Mouse (Mus musculus): Measurements from ENCODE around the gene Cdrt4.

Cdrt4 gene

DNA sequence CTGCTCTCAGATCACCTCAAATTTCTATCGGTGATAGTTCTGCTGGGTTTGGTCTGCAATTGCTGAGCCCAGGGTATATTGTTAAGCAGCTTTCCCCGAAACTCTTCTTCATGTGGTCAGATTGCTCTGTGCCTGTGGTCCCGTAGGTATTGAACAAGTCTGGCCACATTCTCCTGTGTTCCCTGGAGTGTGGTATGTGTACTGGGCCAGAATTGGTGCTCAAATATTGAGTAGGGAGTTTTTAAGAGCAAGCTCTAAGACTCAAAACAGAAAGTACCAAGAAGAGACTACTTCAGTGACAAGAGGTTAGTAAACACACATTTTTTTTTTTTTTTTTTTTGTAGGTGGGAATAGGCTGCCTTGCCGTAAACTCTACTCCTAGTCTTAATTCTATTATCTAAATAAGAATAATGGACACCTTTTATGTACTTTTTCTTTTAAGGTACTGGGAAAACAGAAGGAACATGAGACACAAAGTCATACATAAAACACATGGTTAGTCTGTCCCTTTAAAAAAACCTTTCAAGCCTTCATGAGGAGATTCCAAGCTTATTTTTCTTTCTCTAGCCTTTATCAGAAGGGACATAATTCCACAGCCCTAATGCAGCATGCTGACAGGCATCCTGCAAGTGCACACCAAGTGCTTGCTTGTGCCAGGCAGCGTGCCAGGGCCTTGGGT, 46.2 kb downstream of the Cdrt4 start:
- DNase-seq = no peak

DNA sequence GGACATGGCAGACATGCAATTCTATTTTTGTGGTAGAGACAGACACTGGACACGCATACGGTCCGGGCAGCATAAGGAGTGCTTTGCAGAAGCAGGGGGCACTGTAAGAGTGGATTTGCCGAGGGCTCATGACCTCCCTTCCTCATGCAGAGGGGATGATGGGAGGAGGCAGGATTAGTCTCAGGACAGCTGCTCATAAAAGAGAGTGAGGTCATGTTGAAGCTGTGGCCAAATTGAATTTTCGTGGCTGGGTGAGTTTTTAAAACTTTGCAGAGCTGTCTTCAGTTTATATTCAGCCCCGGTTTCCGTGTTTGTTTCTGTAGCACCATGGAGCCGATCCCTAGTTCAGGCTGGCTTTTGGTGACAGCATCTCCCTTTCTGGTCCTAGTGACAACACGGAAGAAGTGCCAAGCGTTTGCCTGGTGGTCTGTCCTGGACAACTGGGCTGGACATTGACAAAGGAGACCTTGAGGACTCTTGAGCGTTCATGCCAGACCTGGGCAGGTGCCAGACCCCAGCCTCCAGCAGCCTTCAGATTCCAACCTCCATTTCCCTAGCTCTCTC, 46.8 kb downstream of the Cdrt4 start:
- peak; percentile 18 for DNase-seq

- no peak for DNase-seq
These were observed 49.1 kb downstream of the Cdrt4 start for GRCm38 (mm10) chr11:63000126-63000525.

DNA sequence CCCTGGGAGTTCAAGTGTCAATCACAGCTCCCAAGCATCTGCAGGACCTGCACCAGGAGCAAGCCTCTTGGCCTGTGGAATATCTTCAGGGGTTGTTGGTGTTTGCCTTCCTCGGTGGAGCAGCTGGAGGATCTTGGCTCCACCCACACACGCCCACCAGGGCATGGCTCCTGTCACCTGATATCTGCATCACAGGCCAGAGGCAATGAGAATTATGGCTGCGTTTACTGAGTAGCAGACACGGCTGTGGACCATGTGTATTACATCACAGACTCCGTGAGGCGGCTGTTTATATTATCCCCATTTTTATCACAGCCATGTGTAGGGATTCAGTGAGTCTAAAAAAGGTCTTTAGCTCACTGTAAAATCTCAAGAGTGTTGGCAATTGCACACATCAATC, 53.6 kb downstream of the Cdrt4 start:
- DNase-seq = no peak

DNA sequence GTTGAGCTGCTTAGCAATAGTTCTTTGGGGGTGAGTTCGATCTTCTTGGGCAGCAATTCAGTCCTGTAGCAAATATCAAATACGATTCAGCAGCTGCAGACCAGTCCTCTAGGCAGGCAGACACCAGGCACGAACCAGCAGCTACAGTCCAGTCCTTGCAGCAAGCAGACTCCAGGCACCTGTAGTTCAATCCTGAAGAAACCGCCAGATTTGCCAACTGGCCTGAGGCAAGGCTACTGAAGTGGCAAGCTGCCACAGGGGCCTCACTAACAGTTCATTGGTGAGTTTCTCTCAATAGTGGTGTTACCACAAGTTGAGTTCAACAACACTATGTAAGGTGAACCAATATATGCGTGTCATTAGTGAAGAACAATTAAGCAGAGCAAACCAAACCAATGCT, 56.4 kb downstream of the Cdrt4 start:
- no peak for DNase-seq

DNA sequence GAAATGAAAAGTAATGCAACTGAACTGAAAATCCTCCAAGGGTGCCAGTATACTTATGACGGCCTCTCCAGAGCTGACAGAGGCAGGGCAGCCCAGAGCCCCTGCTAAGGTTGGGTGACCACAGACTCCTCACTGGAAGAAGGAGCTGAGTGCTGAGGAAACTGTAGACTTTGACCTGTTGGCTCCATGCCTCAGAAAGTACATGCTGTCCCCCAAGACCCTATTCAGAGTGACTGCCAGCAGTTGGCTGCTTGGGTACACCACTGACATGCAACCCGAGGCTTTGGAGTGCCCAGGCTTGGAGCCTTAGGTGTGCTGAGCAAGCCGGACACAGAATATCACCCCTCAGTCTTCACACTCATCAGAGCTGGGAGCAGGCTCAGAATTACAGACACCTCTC, 57.0 kb downstream of the Cdrt4 start:
- peak; percentile 23 for DNase-seq

- no peak for DNase-seq
These were observed 58.8 kb downstream of the Cdrt4 start for GRCm38 (mm10) chr11:63009761-63010160.

DNA sequence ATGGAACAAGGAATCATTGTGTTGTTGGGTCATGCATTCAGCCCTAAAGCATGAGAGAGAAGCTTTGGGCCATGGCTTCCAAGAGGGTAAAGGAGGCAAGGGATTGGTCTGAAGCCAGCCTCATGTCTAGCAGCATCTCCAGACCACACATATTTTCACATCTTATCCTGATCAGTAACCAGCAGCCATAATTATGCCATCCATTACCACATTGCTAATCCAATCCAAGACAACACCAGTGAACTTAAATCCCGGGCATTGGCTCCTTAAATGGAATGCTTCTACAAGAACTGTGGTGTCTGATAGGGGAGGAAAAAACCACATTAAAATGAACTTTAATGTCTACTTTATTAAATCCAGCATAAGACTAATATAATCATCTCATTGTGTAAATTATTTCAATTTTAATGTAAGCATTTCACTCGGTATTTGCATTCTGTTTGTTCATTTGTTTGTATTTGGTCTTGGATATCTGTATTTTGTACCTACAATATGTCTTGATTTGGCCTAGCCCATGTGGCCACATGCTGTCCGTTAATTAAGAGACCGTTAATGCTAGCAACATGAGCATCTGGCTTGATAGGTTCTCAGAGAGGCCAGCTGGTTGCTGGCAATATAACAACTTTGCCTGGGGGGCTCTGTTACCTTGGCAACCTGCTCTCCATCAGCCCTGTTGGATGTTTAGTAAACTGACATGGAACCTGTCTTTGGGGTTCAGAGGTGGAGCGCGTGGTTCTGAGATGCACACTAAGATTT, 66.5 kb downstream of the Cdrt4 start:
- no peak for DNase-seq

GRCm38 (mm10) chr11:63018083-63018622, 67.2 kb downstream of the Cdrt4 start:
- no peak for DNase-seq

- DNase-seq = no peak
These were observed 69.6 kb downstream of the Cdrt4 start for GRCm38 (mm10) chr11:63020633-63021032.

GRCm38 (mm10) chr11:63021141-63021806, 70.3 kb downstream of the Cdrt4 start:
- DNase-seq = no peak

DNA sequence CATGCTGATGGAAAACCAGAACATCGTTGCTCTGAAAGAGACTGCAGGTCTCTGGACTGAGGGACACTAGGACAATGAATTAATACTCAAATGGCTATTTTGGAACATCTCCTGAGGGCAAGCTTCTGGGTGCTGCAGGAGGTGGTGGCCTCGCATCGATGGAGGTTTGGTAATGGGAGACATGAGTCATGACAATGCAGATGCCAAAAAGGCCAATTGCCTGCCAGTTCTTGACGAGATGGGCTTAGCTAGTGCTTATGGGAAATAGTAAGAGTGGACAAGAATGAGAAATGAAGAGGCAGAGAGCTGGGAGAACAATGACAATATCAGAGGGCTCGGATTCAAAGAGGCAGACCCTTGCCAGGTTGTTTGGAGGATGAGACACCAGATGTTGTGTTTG, 72.5 kb downstream of the Cdrt4 start:
- DNase-seq = no peak

DNA sequence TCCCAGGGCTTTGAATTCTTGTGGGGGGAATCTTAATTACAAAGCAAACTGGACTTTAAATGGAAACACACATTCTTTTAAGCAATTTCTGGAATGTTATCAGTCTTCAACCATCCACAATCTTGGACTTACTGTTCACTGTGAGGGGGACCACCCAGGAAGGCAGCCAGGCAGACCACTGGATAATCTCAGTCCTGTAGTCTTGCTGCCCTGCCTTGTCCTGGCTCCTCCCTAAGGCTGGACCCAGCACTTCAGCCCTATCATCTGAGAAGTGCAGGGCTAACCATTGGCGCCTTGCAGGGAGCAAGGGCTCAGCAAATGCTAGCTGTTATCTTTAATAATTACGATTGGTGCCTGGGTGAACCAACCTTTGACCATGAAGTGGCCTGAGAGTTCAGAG, 73.1 kb downstream of the Cdrt4 start:
- DNase-seq = no peak

DNA sequence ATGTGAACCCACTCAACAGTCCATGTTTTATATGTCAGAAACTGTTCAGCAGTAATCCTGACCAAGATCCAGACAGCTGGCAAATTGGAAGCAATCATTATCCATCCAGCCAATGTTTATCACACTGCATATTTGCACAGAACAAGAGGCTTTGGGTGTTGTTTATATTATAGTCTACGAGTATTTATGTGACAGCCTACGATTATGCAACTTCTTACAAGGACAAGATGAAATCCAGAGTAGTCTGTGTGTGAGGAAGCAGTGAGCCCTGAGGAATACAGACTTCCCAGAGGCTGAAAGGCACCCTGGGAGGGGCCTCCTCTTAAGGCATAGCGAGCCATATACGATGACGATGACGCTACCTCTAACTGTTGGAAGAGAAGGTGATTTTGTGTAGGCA, 74.5 kb downstream of the Cdrt4 start:
- no peak for DNase-seq

GRCm38 (mm10) chr11:63026651-63027141, 75.7 kb downstream of the Cdrt4 start:
- DNase-seq = no peak

DNA sequence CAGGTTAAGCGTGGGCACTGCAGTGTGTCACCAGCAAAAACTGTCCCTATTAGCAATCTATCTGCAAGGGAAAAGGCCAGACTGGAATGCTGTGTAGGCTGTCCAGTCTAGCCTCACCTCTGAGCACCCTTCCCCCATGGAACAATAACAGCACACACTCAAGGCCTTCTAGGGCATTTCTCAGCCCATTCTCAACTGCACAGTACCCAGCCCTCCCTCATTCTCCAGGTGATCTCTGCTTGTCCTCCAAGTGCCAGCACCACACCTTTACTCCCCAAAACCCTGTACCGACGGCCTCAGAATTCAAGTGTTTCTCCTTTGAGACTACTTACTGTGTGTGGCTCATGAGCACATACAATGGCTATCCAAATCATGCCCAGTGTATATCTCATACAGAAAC, 77.1 kb downstream of the Cdrt4 start:
- DNase-seq = no peak

- no peak for DNase-seq
These were observed 78.2 kb downstream of the Cdrt4 start for GRCm38 (mm10) chr11:63029148-63029714.

- DNase-seq = no peak
These were observed 78.7 kb downstream of the Cdrt4 start for GRCm38 (mm10) chr11:63029721-63030120.

- no peak for DNase-seq
These were observed 84.6 kb downstream of the Cdrt4 start for GRCm38 (mm10) chr11:63035420-63036211.

DNA sequence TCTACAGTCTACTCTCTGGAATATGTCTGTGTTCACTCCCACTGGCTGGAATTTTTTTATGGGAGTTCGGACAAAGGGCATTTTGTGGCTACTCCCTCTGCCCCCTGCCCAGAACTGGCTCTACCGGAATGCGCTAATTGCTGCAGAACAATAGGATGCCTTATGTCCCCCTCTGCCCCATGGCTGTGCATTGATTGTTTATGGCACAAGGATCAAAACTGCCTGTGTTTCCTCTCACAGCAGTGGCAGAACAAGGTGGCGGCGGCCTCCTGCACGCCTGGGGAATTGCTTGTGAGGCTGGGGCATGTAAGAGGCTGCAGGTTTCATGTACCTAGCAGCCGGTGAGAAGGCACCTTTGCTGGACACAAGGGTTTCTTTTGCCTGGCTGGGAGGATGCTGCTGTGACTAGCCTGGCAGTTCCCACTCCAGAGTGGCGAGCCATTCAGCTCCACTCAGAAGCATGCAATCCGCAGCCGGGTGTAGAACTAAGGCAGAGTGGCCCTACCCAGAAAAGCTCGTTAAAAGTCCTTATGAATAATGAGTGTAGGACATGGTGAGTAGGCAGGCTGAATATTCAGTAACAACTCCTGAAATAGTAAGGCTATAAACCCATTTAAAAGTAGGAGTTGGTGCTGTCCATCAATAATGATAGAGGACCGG, 89.1 kb downstream of the Cdrt4 start:
- no peak for DNase-seq

Data from kidney, adult 18-20 months (tissue).